Mouse (Mus musculus) embryonic fibroblast, embryonic 13.5 days (primary cell): ENCODE measurements around the gene Fgd5. TPM values are rescaled to one million over a fixed set of nuclear protein-coding genes. Genes with fewer than 3 reads are reported as not detected.
"Not testable (repeated sequence)": the region's sequence is repeated elsewhere in the genome, so short reads cannot be mapped to it uniquely, and the experiment has no call there.

ENCODE experiments used
- H3K27ac ChIP-seq: 2 replicates; pipeline ENCODE4 v1.5.1; 2012; ENCODE audit warnings: low read length, control low read depth, inconsistent platforms; ENCODE audit not compliant: insufficient read depth
- H3K4me1 ChIP-seq: 2 replicates; pipeline ENCODE4 v1.6.1; 2011; ENCODE audit warnings: low read length; ENCODE audit not compliant: control insufficient read depth, insufficient read depth
- H3K4me3 ChIP-seq: 2 replicates; pipeline ENCODE4 v1.5.1; 2011; ENCODE audit warnings: mild to moderate bottlenecking, control low read depth, low read length; ENCODE audit not compliant: insufficient read depth
- CTCF ChIP-seq: IDR thresholded peaks from 2 replicates; pipeline ENCODE4 v1.5.1; 2011; ENCODE audit warnings: mild to moderate bottlenecking, control low read depth, low read length, moderate library complexity, borderline replicate concordance; ENCODE audit not compliant: insufficient read depth
- POLR2A ChIP-seq: IDR thresholded peaks from 2 replicates; pipeline ENCODE4 v1.6.1; 2011; ENCODE audit warnings: low read depth, mild to moderate bottlenecking, control low read depth, low read length, moderate library complexity
- polyA plus RNA-seq: library from polyadenylated mRNA; stranded (reverse); fragments of >200 nt; gene quantifications from 2 replicates; pipeline ENCODE4 v1.2.4, GENCODE M21; 2011; ENCODE audit warnings: low read depth; ENCODE audit not compliant: missing spikeins, insufficient read length

Fgd5 gene
- 0.40 and 0.43 TPM in 2 replicates for polyA plus RNA-seq

GRCm38 (mm10) chr6:91978371-91979300 lies at the start of gene Fgd5:
Fgd5 (plus strand) TSS chr6:91978878.
- no peak within 1 kb of the TSS for H3K27ac ChIP-seq
- TF ChIP-seq POLR2A: no peak
- TF ChIP-seq CTCF: no peak
- peak within 1 kb of the TSS; percentile 16 for H3K4me3 ChIP-seq
- no peaks in the 10 kb centered on the region for H3K4me1 ChIP-seq

GRCm38 (mm10) chr6:91931231-91931630 lies 47.4 kb upstream of the Fgd5 start:
- Histone ChIP-seq H3K4me3 (no peak overlapping the region), H3K27ac (no peak overlapping the region), H3K4me1 (no peaks in the 10 kb centered on the region)
- no peak for TF ChIP-seq POLR2A

GRCm38 (mm10) chr6:91938491-91938890 lies 40.2 kb upstream of the Fgd5 start:
- TF ChIP-seq CTCF (no peak), POLR2A (no peak)
- no peak overlapping the region for H3K4me3 ChIP-seq
- H3K27ac ChIP-seq: no peak overlapping the region
- no peaks in the 10 kb centered on the region for H3K4me1 ChIP-seq

- H3K4me3 ChIP-seq: no peak overlapping the region
- H3K27ac ChIP-seq: no peak overlapping the region
- TF ChIP-seq POLR2A (no peak), CTCF (no peak)
- no peaks in the 10 kb centered on the region for H3K4me1 ChIP-seq
These were observed 30.3 kb upstream of the Fgd5 start for GRCm38 (mm10) chr6:91948426-91948825.

- not testable (repeated sequence) for H3K4me3 ChIP-seq, H3K27ac ChIP-seq, H3K4me1 ChIP-seq
These were observed 20.7 kb upstream of the Fgd5 start for GRCm38 (mm10) chr6:91958015-91958414.

GRCm38 (mm10) chr6:91960028-91960811 lies 18.5 kb upstream of the Fgd5 start:
- Histone ChIP-seq H3K4me3 (no peak overlapping the region), H3K27ac (no peak overlapping the region), H3K4me1 (no peaks in the 10 kb centered on the region)
- TF ChIP-seq POLR2A (no peak), CTCF (no peak)

- no peak overlapping the region for H3K27ac ChIP-seq
- H3K4me1 ChIP-seq: no peaks in the 10 kb centered on the region
- no peak overlapping the region for H3K4me3 ChIP-seq
- TF ChIP-seq CTCF (no peak), POLR2A (no peak)
These were observed 15.2 kb upstream of the Fgd5 start for GRCm38 (mm10) chr6:91963429-91963828.

- no peak for TF ChIP-seq POLR2A
- no peak for TF ChIP-seq CTCF
- Histone ChIP-seq H3K4me1 (no peaks in the 10 kb centered on the region), H3K27ac (no peak overlapping the region), H3K4me3 (no peak overlapping the region)
These were observed 13.6 kb upstream of the Fgd5 start for GRCm38 (mm10) chr6:91965060-91965459.

GRCm38 (mm10) chr6:91966006-91966405 lies 12.7 kb upstream of the Fgd5 start:
- Histone ChIP-seq H3K4me1 (no peaks in the 10 kb centered on the region), H3K27ac (no peak overlapping the region), H3K4me3 (no peak overlapping the region)
- TF ChIP-seq CTCF (no peak), POLR2A (no peak)

GRCm38 (mm10) chr6:91972201-91972646 lies 6.5 kb upstream of the Fgd5 start:
- Histone ChIP-seq H3K4me3 (no peak overlapping the region), H3K27ac (no peak overlapping the region), H3K4me1 (no peaks in the 10 kb centered on the region)
- TF ChIP-seq CTCF (no peak), POLR2A (no peak)
